Mouse (Mus musculus): ENCODE measurements around the gene Tnni3.
A peak's percentile ranks its signal among the peaks of the same experiment; 100 is the strongest.
"Not testable (repeated sequence)": the region's sequence is repeated elsewhere in the genome, so short reads cannot be mapped to it uniquely, and the experiment has no call there.

The Tnni3 gene

GRCm38 (mm10) chr7:4524212-4524922, at the start of gene Tnni3:
Gene Tnni3 (minus strand): TSS chr7:4524229.
- not testable (repeated sequence) for DNase-seq (ENCODE audit: low spot score in 2 of 2)

- not testable (repeated sequence) for DNase-seq (ENCODE audit: low spot score in 2 of 2)
Observed at GRCm38 (mm10) chr7:4572361-4572760, 48.3 kb upstream of the Tnni3 start.

- DNase-seq (ENCODE audit: low spot score in 2 of 2): no peak
Observed at GRCm38 (mm10) chr7:4562660-4563059, 38.6 kb upstream of the Tnni3 start.

- no peak for DNase-seq (ENCODE audit: low spot score in 2 of 2)
Observed at GRCm38 (mm10) chr7:4557167-4557560, 33.1 kb upstream of the Tnni3 start.

GRCm38 (mm10) chr7:4556256-4557166, 32.5 kb upstream of the Tnni3 start:
- DNase-seq (ENCODE audit: low spot score in 2 of 2): peak; percentile 33 to 67

GRCm38 (mm10) chr7:4547221-4547641, 23.2 kb upstream of the Tnni3 start, which contains the start of gene Syt5:
Gene Syt5 (minus strand): TSS chr7:4547541.
- peak; percentile 50 to 56 for DNase-seq (ENCODE audit: low spot score in 2 of 2)

GRCm38 (mm10) chr7:4546591-4547131, 22.6 kb upstream of the Tnni3 start:
- peak; percentile 86 to 93 for DNase-seq (ENCODE audit: low spot score in 2 of 2)

- DNase-seq (ENCODE audit: low spot score in 2 of 2): no peak
Observed at GRCm38 (mm10) chr7:4546050-4546449, 22.0 kb upstream of the Tnni3 start.

- no peak for DNase-seq (ENCODE audit: low spot score in 2 of 2)
Observed at GRCm38 (mm10) chr7:4542013-4542412, 18.0 kb upstream of the Tnni3 start.

GRCm38 (mm10) chr7:4541344-4541743, 17.3 kb upstream of the Tnni3 start:
- DNase-seq (ENCODE audit: low spot score in 2 of 2): no peak

GRCm38 (mm10) chr7:4539019-4539418, 15.0 kb upstream of the Tnni3 start:
- DNase-seq (ENCODE audit: low spot score in 2 of 2): no peak

GRCm38 (mm10) chr7:4537181-4537580, 13.2 kb upstream of the Tnni3 start:
- no peak for DNase-seq (ENCODE audit: low spot score in 2 of 2)

- DNase-seq (ENCODE audit: low spot score in 2 of 2): no peak
Observed at GRCm38 (mm10) chr7:4536369-4536768, 12.3 kb upstream of the Tnni3 start.

GRCm38 (mm10) chr7:4532005-4532729, 8.1 kb upstream of the Tnni3 start, which contains the start of gene Dnaaf3:
Gene Dnaaf3 (minus strand): TSS chr7:4532453.
- no peak for DNase-seq (ENCODE audit: low spot score in 2 of 2)

GRCm38 (mm10) chr7:4530166-4530565, 6.1 kb upstream of the Tnni3 start:
- not testable (repeated sequence) for DNase-seq (ENCODE audit: low spot score in 2 of 2)

GRCm38 (mm10) chr7:4527302-4527689, 3.3 kb upstream of the Tnni3 start:
- no peak for DNase-seq (ENCODE audit: low spot score in 2 of 2)

GRCm38 (mm10) chr7:4526341-4527301, 2.6 kb upstream of the Tnni3 start:
- DNase-seq (ENCODE audit: low spot score in 2 of 2): peak; percentile 37 to 52

GRCm38 (mm10) chr7:4523205-4524130, 561 bp downstream of the Tnni3 start:
- DNase-seq (ENCODE audit: low spot score in 2 of 2): no peak

GRCm38 (mm10) chr7:4522292-4522691, 1.7 kb downstream of the Tnni3 start:
- no peak for DNase-seq (ENCODE audit: low spot score in 2 of 2)
